Mouse (Mus musculus) cerebral cortex, adult 2 months (tissue): ENCODE results near the gene Dpy19l3.

ENCODE experiments used
- WGBS: fragments of 180-500 bp; shearing (Covaris S2); methylation state at CpG from one replicate; pipeline ENCODE4 v1.1.7; 2018; 5-methylcytosine and 5-hydroxymethylcytosine counted together

Gene Dpy19l3

DNA sequence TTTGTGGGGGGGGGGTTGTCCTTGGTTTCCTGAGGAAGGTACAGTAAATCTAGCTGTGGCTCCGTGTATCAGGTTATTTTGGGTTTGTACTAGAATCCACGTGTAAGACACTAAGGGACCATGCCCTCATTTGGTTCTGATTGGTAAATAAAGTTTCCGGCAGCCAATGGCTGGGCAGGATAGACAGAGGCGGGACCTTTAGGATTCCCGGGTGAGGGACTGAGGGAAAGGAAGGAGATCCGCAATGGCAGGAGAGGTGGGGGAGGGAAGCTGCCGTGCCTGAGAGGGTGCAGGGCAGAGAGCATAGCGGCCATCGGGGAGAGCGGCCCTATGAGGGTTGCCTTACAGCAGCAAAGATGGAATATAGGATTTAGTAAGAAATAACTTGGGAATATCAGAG lies 67.0 kb downstream of the Dpy19l3 start:
- 44% methylated on average over 10 of the region's 10 CpGs for WGBS

DNA sequence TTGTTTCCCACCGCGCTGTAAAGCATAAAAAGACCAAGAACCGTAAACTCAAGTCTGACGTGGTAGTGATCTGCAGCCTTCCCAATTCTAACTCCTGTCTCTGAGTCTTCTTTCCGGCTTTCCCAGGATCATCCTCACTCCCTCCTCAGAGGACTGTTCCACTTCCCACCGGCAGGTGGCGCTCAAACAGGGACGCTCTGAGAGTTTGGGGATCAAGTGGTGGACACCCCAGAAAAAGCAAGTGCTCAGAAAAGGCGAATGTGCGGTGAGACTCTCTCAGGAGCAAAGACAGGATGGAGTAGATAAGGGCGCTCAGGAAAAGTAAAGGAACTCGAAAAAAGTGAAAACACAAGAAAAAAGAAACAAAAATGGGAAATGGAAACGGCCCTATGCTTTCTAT lies 67.5 kb downstream of the Dpy19l3 start:
- 29% methylated on average over 13 of the region's 13 CpGs for WGBS

GRCm38 (mm10) chr7:35686216-35686615 lies 68.0 kb downstream of the Dpy19l3 start:
- WGBS: 66% methylated on average over 11 of the region's 11 CpGs

- 61% methylated on average over 6 of the region's 6 CpGs for WGBS
Observed at GRCm38 (mm10) chr7:35683409-35684122, 70.7 kb downstream of the Dpy19l3 start.

DNA sequence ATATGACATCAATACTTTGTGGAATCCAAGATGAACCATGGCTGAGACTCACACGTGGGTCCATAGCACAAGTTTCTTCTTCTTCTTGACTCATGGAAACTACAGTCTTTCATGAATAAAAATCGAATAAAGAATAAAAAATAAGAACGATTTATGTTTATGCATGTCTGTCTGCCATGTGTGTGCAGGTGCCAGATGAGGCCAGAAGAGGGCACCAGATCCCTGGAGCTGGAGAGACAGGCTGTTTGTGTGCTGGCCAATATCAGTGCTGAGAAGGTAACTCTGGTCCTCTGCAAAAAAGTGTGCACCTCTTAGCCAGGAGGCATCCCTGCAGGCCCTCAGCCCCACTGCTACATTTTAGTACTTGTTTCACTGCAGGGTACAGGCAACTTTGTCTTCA lies 72.7 kb downstream of the Dpy19l3 start:
- WGBS: 79% methylated on average over 3 of the region's 3 CpGs

GRCm38 (mm10) chr7:35678976-35679375 lies 75.3 kb downstream of the Dpy19l3 start:
- WGBS: 88% methylated on average over 4 of the region's 4 CpGs

- WGBS: 43% methylated on average over 18 of the region's 18 CpGs
Observed at GRCm38 (mm10) chr7:35668066-35669041, 85.9 kb downstream of the Dpy19l3 start.

DNA sequence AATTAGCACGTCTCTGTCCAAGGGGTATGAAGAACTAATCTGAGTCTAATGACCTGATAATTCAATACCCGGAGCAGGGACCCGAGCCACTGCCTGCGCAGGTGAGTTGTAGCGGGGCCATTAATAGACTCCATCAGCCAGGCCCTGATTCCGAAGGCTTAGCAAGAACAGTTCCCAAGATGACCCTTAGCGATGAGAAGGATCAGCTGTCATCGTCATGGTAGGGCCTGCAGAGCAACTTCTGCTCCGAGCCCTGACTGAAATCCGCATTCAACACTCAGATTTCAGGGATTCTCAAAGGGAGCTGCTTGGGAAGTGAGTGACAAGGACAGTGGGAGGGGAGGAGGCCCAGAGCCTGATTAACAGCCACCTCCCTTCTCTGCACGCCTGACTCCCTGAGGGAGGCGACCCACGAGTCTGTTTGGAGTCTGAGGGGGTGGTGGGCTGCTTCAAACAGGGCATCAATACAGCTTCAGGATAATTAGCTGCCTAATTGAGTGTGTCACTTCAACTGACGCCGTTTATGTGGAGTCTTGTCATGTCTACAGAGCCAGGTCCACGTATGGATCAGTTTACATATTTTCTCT lies 90.4 kb downstream of the Dpy19l3 start:
- WGBS: 72% methylated on average over 16 of the region's 16 CpGs

DNA sequence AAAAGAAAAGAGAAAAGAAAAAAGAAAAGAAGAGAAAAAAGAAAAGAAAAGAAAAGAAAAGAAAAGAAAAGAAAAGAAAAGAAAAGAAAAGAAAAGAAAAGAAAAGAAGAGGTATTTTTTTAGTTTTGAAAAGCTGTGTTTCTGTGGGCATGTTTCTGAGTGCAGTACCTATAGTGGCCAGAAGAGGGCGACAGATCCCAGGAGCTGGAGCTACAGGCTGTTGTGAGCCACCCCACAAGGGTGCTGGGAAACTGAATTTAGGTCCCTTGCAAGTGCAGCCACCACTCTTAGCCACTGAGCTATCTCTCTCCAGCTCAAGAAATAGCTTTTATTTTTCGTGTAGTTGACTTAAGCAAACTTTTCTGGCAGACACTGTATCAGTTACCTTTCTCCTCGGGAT lies 95.1 kb downstream of the Dpy19l3 start:
- 66% methylated on average over 3 of the region's 3 CpGs for WGBS

DNA sequence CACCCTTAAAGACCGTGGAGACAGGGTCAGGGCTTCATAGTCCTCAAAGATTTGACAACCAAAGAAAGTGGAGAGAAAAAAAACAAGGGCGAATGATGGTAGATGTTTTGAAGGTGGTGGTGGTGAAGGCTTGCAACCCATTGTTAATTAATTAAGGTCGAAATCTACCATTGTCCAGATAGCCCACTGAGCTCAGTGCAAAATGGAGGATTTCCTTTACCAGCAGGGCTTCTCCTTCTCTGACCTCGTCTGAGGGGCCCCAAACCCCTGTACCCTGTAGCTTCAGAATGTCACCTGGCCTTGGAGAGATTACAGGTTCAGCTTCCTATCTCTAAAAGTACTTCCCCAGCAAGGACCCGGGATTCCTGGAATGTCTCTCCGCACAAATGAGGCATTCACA lies 96.4 kb downstream of the Dpy19l3 start:
- WGBS: 67% methylated on average over 6 of the region's 6 CpGs

- WGBS: 81% methylated on average over 10 of the region's 10 CpGs
Observed at GRCm38 (mm10) chr7:35651583-35652270, 102.5 kb downstream of the Dpy19l3 start.

GRCm38 (mm10) chr7:35650716-35651410 lies 103.4 kb downstream of the Dpy19l3 start:
- WGBS: 39% methylated on average over 11 of the region's 11 CpGs

DNA sequence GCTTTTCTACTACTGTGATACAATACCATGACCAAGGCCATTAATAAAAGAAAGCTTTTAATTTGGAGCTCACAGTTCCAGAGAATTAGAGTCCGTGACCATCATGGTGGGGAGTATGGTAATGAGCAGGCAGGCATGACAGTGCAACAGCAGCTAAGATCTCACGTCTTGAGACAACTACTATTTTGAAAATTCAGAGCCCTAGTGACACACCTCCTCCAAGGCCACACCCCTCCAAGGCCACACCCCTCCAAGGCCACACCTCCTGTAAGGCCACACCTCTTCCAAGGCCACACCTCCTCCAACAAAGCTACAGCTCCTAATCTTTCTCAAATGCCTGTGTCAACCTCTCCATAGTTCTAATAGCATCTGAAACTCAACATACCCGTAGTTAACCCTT lies 105.2 kb downstream of the Dpy19l3 start:
- WGBS: 50% methylated on average over 3 of the region's 3 CpGs

- 74% methylated on average over 9 of the region's 9 CpGs for WGBS
Observed at GRCm38 (mm10) chr7:35648239-35649069, 105.8 kb downstream of the Dpy19l3 start.

DNA sequence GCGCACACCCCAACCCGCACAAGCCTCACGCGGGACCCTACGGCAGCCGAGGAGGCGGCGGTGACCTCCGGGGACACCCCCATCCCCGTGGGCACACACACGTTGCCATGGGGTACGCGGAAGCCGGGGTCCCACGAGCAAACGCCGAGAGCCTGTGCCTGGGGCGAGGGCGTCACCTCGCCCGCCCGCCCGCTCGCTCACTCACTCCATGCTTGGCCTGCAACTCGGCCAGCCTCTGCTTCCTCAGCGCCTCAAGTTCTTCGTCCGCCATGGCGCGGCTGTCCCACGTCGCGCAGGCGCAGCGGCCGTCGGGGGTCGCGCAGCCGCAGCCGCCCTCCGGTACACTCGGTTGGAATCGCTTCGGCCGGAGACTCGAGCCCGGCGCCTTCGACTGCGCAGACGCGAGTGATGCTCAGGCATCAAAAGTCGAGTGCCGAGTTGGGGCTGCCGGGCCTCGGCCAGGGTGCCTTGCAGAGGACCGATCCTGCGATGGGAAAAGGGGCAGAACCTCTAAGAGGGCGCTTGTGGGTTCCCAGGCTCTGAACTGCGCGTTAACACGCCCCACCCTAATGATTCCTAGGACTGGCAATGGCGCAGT lies 107.1 kb downstream of the Dpy19l3 start, which contains the start of gene Pdcd5:
Pdcd5 (minus strand) TSS at position 421 of the 598 bp plus-strand sequence.
- under 1% methylated on average over 64 of the region's 64 CpGs for WGBS

DNA sequence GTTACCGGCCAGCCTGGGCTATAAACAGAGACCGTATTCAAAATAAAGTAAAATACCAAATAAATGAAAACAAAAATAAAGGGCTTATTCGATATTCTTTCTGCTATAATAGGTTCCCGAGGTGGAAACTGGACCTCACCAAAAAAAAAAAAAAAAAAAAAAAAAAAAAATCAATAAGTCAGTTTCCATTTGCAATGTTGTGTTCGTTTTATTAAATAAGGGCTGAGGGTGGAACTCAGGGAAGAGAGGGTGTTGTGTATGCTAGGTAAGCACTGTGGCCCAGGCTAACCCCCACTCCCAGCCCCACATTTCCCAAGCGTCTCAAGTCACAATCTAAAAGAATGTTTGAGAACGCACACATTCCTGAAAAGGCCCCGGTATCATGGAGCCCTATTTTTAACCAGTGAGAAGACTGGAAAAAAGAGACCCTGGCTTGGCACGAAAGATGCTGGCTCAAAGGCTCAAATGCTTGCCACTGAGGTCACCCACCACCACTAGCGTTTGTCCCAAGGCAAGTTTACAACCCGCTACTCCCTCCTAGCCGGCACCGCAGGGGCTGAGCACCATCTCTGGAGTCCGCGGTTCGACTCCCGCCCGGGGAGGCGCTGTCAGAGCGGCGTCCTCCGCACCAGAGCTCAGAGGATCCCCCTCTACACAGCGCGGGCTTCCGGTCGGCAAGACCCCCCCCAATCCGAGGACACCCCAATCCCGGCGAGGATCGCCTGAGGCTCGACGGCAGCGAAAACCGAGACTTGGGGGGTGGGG lies 107.8 kb downstream of the Dpy19l3 start:
- 9% methylated on average over 34 of the region's 34 CpGs for WGBS

DNA sequence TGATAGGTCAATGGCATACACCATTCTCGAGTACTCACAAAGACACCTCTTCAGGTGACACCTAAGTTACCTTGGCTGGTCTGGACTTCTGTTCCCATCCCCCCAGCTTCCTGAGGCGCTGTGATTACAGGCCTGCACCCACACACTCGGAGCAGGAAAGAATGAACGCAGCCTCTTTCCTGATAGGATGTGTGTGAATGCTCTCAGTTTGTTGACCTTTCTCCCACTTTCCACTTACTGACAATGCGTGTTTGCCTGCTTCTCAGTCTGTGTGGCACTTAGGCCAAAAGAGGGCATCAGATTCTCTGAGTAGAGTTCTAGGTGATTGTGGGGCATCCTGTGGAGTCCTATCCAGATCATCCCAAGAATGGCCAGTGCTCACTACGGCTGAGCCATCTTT lies 114.2 kb downstream of the Dpy19l3 start:
- 62% methylated on average over 6 of the region's 6 CpGs for WGBS

DNA sequence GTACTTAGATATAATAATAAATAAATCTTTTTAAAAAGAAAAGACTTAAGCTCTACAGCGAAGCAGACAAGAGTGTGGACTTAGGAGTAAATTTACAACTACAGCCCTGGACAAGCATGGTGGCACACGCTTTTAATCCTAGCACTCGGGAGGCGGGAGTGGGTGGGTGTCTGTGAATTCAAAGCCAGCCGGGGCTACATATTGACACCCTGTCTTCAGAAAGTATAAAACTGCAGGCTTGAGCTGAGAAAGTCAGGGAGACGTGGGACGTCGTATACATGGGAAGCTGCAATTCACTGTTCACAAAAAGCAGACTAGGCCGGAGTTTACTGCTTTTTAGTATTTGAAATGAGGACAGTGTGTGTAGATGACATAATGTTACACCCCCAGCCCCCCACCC lies 117.4 kb downstream of the Dpy19l3 start:
- 65% methylated on average over 9 of the region's 9 CpGs for WGBS

- WGBS: 68% methylated on average over 6 of the region's 6 CpGs
Observed at GRCm38 (mm10) chr7:35636229-35636628, 118.0 kb downstream of the Dpy19l3 start.
